In the genomic region with DNA sequence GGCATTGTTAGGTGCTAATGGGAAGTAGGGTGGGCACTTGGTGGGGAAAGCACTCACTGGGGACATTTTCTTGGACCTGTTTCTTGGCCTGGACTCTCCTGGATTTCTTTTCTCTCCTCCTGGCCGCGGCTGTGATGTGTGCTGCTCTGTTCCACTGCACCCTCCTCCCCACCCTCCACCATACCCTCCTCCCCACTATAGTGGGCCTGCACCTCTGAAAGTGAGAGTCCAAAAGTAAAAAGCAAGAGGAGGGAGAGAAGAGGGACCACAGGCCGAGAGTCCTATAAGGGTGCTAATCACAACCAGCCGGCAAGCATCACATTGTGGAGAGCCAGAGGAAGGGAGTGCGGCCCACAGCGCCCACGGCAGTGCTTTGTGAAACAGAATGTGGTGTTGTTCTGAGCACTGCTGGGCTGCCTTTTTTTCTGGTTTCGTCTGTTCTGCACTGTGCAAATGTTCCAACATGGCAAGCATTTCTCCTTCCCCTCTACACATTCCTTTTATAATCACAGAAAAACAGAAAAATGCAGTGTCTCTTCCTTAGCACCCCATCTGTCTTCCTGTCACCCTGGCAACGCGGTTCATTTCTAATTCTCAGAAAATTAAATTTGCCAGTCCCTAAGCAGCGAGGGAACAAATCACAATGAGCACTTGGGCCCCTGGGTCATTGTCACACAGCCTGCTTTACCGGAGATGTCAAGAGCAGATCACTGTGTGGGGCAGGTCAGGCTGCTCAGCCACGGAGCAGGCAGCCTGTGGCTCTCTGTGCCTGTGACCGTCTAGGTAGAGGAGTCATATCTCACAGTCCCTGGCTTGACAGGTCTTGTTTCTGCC, we compare ENCODE assay signal across 10 mouse cellular contexts. TPM values are rescaled to one million over a fixed set of nuclear protein-coding genes. Genes with fewer than 3 reads are reported as not detected.
A peak's percentile ranks its signal among the peaks of the same experiment; 100 is the strongest.
DNase-seq lines count a peak whose midpoint lies in the region; ATAC-seq lines count a peak whose summit lies in the region.
"Had no signal": no experiment of that assay in that cellular context is flagged by ENCODE, and none has a peak within 500 bp of the region (broad histone marks: within the 10 kb centered on the region; RNA-seq: fewer than 3 reads in every experiment).

No protein-coding gene starts in this region.

- H3K9me3 ChIP-seq in lung, embryonic 16.5 days (ENCODE audit: control insufficient read depth, low read length) = no peaks in the 10 kb centered on the region
- H3K9me3 ChIP-seq in hindbrain, embryonic 12.5 days (replicated peaks) = no peaks in the 10 kb centered on the region
- H3K9me3 ChIP-seq in kidney, embryonic 14.5 days (ENCODE audit: control insufficient read depth, low read length) = no peaks in the 10 kb centered on the region

- no peaks in the 10 kb centered on the region for H3K4me1 ChIP-seq in lung, embryonic 16.5 days (replicated peaks; ENCODE audit: control insufficient read depth, insufficient read depth, low read length)
- peaks cover 16% of the 10 kb centered on the region for H3K4me1 ChIP-seq in hindbrain, embryonic 12.5 days
- H3K4me1 ChIP-seq in kidney, embryonic 14.5 days (ENCODE audit: control insufficient read depth, insufficient read depth, low read length) = no peaks in the 10 kb centered on the region

- H3K4me2 ChIP-seq in lung, embryonic 16.5 days (ENCODE audit: low read depth, low read length) = no peak overlapping the region
- H3K4me2 ChIP-seq in hindbrain, embryonic 12.5 days (replicated peaks) = no peak overlapping the region
- H3K4me2 ChIP-seq in kidney, embryonic 14.5 days (replicated peaks; ENCODE audit: low read depth, low read length) = no peak overlapping the region

- H3K36me3 ChIP-seq in lung, embryonic 16.5 days (ENCODE audit: control insufficient read depth, insufficient read depth, low read length) = no peaks in the 10 kb centered on the region
- no peaks in the 10 kb centered on the region for H3K36me3 ChIP-seq in hindbrain, embryonic 12.5 days
- no peaks in the 10 kb centered on the region for H3K36me3 ChIP-seq in kidney, embryonic 14.5 days (ENCODE audit: control insufficient read depth, insufficient read depth, low read length)

- H3K27ac ChIP-seq in lung, embryonic 16.5 days (ENCODE audit: low read length) = no peak overlapping the region
- H3K27ac ChIP-seq in hindbrain, embryonic 12.5 days = peak overlapping the region; percentile 66
- no peak overlapping the region for H3K27ac ChIP-seq in kidney, embryonic 14.5 days (ENCODE audit: low read depth, low read length)

- intact Hi-C loops in left cerebral cortex, postnatal 36 days (cut with DNase I) = no loop called here

- peak; percentile 75 for ATAC-seq in lung, embryonic 16.5 days (ENCODE audit: low read depth)
- peak; percentile 56; the same call in 1 of the 2 replicates for ATAC-seq in hindbrain, embryonic 12.5 days (ENCODE audit: low FRiP score)
- ATAC-seq in kidney, embryonic 14.5 days (ENCODE audit: low FRiP score, low TSS enrichment) = no peak

- H3K27me3 ChIP-seq in lung, embryonic 16.5 days (ENCODE audit: control insufficient read depth, insufficient read depth, low read depth, low read length) = no peaks in the 10 kb centered on the region
- no peaks in the 10 kb centered on the region for H3K27me3 ChIP-seq in hindbrain, embryonic 12.5 days
- no peaks in the 10 kb centered on the region for H3K27me3 ChIP-seq in kidney, embryonic 14.5 days (ENCODE audit: control insufficient read depth, insufficient read depth, low read length)

- WGBS in lung, embryonic 16.5 days = 27% methylated on average over 14 of the region's 14 CpGs
- 45% methylated on average over 14 of the region's 14 CpGs for WGBS in hindbrain, embryonic 12.5 days
- 57% methylated on average over 14 of the region's 14 CpGs for WGBS in kidney, embryonic 14.5 days

- no peak overlapping the region for H3K9ac ChIP-seq in lung, embryonic 16.5 days (ENCODE audit: low read length)
- H3K9ac ChIP-seq in hindbrain, embryonic 12.5 days = 0 out of 2 replicates have a peak overlapping the region, but pooled peaks have one; percentile 18
- no peak overlapping the region for H3K9ac ChIP-seq in kidney, embryonic 14.5 days (ENCODE audit: low read depth, low read length)

- DNase-seq in lung, adult 18-20 months = no peak
- DNase-seq in left cerebral cortex, postnatal 36 days (ENCODE audit: low spot score in 2 of 2) = peak; percentile 70 to 79
- peak; percentile 43 for DNase-seq in right cerebral cortex, postnatal 14 days
- DNase-seq in thymus, postnatal 25 days = no peak
- DNase-seq in kidney, postnatal 36 days = no peak
- DNase-seq: gastrocnemius, postnatal 25 days; liver had no signal

- no peak overlapping the region for H3K4me3 ChIP-seq in lung, embryonic 16.5 days (ENCODE audit: low read length)
- H3K4me3 ChIP-seq in hindbrain, embryonic 12.5 days = no peak overlapping the region
- no peak overlapping the region for H3K4me3 ChIP-seq in kidney, embryonic 14.5 days (ENCODE audit: low read length)

RNA-seq across cellular contexts. Expression of gene Tnxb, which starts 29.5 kb away (rescaled TPM):
- 0.62 and 1.1 TPM in 2 replicates for polyA plus RNA-seq in lung, embryonic 16.5 days (2015; fragmentation: Nextera tagmentation; extraction: Ambion mirVana)
- 0.04 and 0.05 TPM in 2 replicates for polyA plus RNA-seq in hindbrain, embryonic 12.5 days (2016; fragmentation: Nextera tagmentation; extraction: Ambion mirVana)
- total RNA-seq in left cerebral cortex, postnatal 36 days (2021) = 1 to 10 TPM; 1.5 to 2.0 TPM
- 0.15 and 0.26 TPM in 2 replicates for polyA plus RNA-seq in kidney, embryonic 14.5 days (2014; fragmentation: Nextera tagmentation; extraction: Ambion mirVana)

RNA-seq across cellular contexts. Expression of gene C4b, which starts 43.9 kb away (rescaled TPM):
- 0.14 and 0.70 TPM in 2 replicates for polyA plus RNA-seq in lung, embryonic 16.5 days (2015; fragmentation: Nextera tagmentation; extraction: Ambion mirVana)
- polyA plus RNA-seq in hindbrain, embryonic 12.5 days (2016; fragmentation: Nextera tagmentation; extraction: Ambion mirVana) = not detected in 2 replicates
- total RNA-seq in left cerebral cortex, postnatal 36 days (2021) = 10 to 100 TPM in 1 of 2 experiments, 1 to 10 TPM in 1; 8.3 to 11.4 TPM
- polyA plus RNA-seq in kidney, embryonic 14.5 days (2014; fragmentation: Nextera tagmentation; extraction: Ambion mirVana) = not detected in 2 replicates

RNA-seq across cellular contexts. Expression of gene Atf6b, which starts 52.8 kb away (rescaled TPM):
- polyA plus RNA-seq in lung, embryonic 16.5 days (2015; fragmentation: Nextera tagmentation; extraction: Ambion mirVana) = 77.5 and 80.0 TPM in 2 replicates
- polyA plus RNA-seq in hindbrain, embryonic 12.5 days (2016; fragmentation: Nextera tagmentation; extraction: Ambion mirVana) = 114 and 119 TPM in 2 replicates
- 10 to 100 TPM; 63.9 to 66.4 TPM for total RNA-seq in left cerebral cortex, postnatal 36 days (2021)
- polyA plus RNA-seq in kidney, embryonic 14.5 days (2014; fragmentation: Nextera tagmentation; extraction: Ambion mirVana) = 54.6 and 61.7 TPM in 2 replicates

RNA-seq across cellular contexts. Expression of gene Fkbpl, which starts 55.2 kb away (rescaled TPM):
- 15.2 and 17.5 TPM in 2 replicates for polyA plus RNA-seq in lung, embryonic 16.5 days (2015; fragmentation: Nextera tagmentation; extraction: Ambion mirVana)
- polyA plus RNA-seq in hindbrain, embryonic 12.5 days (2016; fragmentation: Nextera tagmentation; extraction: Ambion mirVana) = 15.7 and 16.2 TPM in 2 replicates
- 10 to 100 TPM; 12.3 to 14.1 TPM for total RNA-seq in left cerebral cortex, postnatal 36 days (2021)
- 14.8 and 16.5 TPM in 2 replicates for polyA plus RNA-seq in kidney, embryonic 14.5 days (2014; fragmentation: Nextera tagmentation; extraction: Ambion mirVana)

Comparison
In these comparisons a context has a peak if more than half of its experiments do, and no peak if none do; other contexts are left out.
1. DNase-seq: peak in left cerebral cortex, postnatal 36 days (2 of 2) and right cerebral cortex, postnatal 14 days (single experiment); none in lung, adult 18-20 months (0 of 2), thymus, postnatal 25 days (single experiment) and kidney, postnatal 36 days (0 of 2).